Mouse (Mus musculus) G1E (cell line): ENCODE data around the gene Depdc1b.

Experiments
- CTCF ChIP-seq: IDR thresholded peaks from 2 replicates; pipeline ENCODE4 v1.5.1; 2012; ENCODE audit warnings: low read depth, low read length, inconsistent platforms, mixed read lengths
- GATA1 ChIP-seq: IDR thresholded peaks from 2 replicates; pipeline ENCODE4 v1.6.1; 2012; ENCODE audit warnings: borderline replicate concordance, low read length, inconsistent platforms, mixed read lengths
- GATA2 ChIP-seq: IDR thresholded peaks from 2 replicates; pipeline ENCODE4 v1.6.1; 2012; ENCODE audit warnings: low read depth, low read length, inconsistent platforms, borderline replicate concordance

- TF ChIP-seq GATA1: no peak
- no peak for TF ChIP-seq CTCF
- no peak for TF ChIP-seq GATA2
Measured at GRCm38 (mm10) chr13:108315702-108316486, at the start of gene Depdc1b.
